Mouse (Mus musculus) kidney, postnatal 0 days (tissue): ENCODE data around the gene Slc15a4. TPM values are rescaled to one million over a fixed set of nuclear protein-coding genes. Genes with fewer than 3 reads are reported as not detected.

Experiments
- ATAC-seq: fragments of 200-750 bp; cut with Nextera tagmentation; replicated peaks from 2 replicates; pipeline ENCODE4 v1.8.0; 2017; ENCODE audit warnings: low read depth, moderate number of reproducible peaks, moderate TSS enrichment, moderate library complexity; ENCODE audit not compliant: low FRiP score
- DNase-seq: peaks from one replicate; pipeline ENCODE4 v3.0.0-alpha.2; 2016; ENCODE audit warnings: low spot score
- H3K27ac ChIP-seq: fragments of 300-500 bp; sonication (generic); 2 replicates; pipeline ENCODE4 v1.5.1; 2014; ENCODE audit warnings: mild to moderate bottlenecking
- H3K27me3 ChIP-seq: fragments of 300-500 bp; sonication (generic); 2 replicates; pipeline ENCODE4 v1.6.1; 2014; ENCODE audit warnings: low read length, mixed read lengths; ENCODE audit not compliant: insufficient read depth
- H3K36me3 ChIP-seq: fragments of 300-500 bp; sonication (generic); 2 replicates; pipeline ENCODE4 v1.6.1; 2014; ENCODE audit warnings: low read length, mixed read lengths; ENCODE audit not compliant: insufficient read depth
- H3K4me1 ChIP-seq: fragments of 300-500 bp; sonication (generic); replicated peaks from 2 replicates; pipeline ENCODE4 v1.6.1; 2014; ENCODE audit warnings: antibody characterized with exemption, low read length, mixed read lengths; ENCODE audit not compliant: insufficient read depth
- H3K4me2 ChIP-seq: fragments of 300-500 bp; sonication (generic); 2 replicates; pipeline ENCODE4 v1.6.1; 2014; ENCODE audit warnings: mild to moderate bottlenecking, low read length, moderate library complexity, mixed read lengths
- H3K4me3 ChIP-seq: fragments of 300-500 bp; sonication (generic); replicated peaks from 2 replicates; pipeline ENCODE4 v1.5.1; 2014; ENCODE audit warnings: low read depth, low read length
- H3K9ac ChIP-seq: fragments of 300-500 bp; sonication (generic); 2 replicates; pipeline ENCODE4 v1.6.1; 2014; ENCODE audit warnings: low read depth, low read length
- H3K9me3 ChIP-seq: fragments of 300-500 bp; sonication (generic); replicated peaks from 2 replicates; pipeline ENCODE4 v1.6.1; 2016; ENCODE audit warnings: low read length, inconsistent platforms, mixed read lengths
- CTCF ChIP-seq: IDR thresholded peaks from 2 replicates; pipeline ENCODE4 v1.5.1; 2016; ENCODE audit warnings: antibody characterized with exemption, low read depth, mild to moderate bottlenecking, moderate library complexity
- WGBS: fragments of 180-500 bp; shearing (Covaris S2); extraction: QIAGEN DNeasy Blood & Tissue Kit; methylation state at CpG from one replicate; pipeline ENCODE4 v1.1.7; 2014; 5-methylcytosine and 5-hydroxymethylcytosine counted together
- polyA plus RNA-seq: library from polyadenylated mRNA; unstranded; fragments of >200 nt; fragmentation: Nextera tagmentation; extraction: Ambion mirVana; gene quantifications from 2 replicates; pipeline ENCODE4 v1.2.1, GENCODE M21; 2015

Slc15a4 gene
- polyA plus RNA-seq, 1 experiment from 2014 or later: 15.4 TPM

- Histone ChIP-seq H3K36me3 (no peaks in the 10 kb centered on the region), H3K27me3 (no peaks in the 10 kb centered on the region), H3K4me1 (no peaks in the 10 kb centered on the region), H3K4me3 (no peak overlapping the region), H3K9me3 (no peaks in the 10 kb centered on the region), H3K9ac (no peak overlapping the region), H3K4me2 (no peak overlapping the region), H3K27ac (no peak overlapping the region)
- DNase-seq: no peak
- ATAC-seq: no peak
- WGBS: 86% methylated on average over 13 of the region's 13 CpGs
- TF ChIP-seq CTCF: no peak
These were observed 6.9 kb upstream of the Slc15a4 start for GRCm38 (mm10) chr5:127639635-127640034.

- ATAC-seq: no peak
- no peak overlapping the region for H3K27ac ChIP-seq
- H3K4me1 ChIP-seq: no peaks in the 10 kb centered on the region
- no peak overlapping the region for H3K4me3 ChIP-seq
- H3K36me3 ChIP-seq: no peaks in the 10 kb centered on the region
- H3K9ac ChIP-seq: no peak overlapping the region
- TF ChIP-seq CTCF: no peak
- no peak for DNase-seq
- H3K9me3 ChIP-seq: no peaks in the 10 kb centered on the region
- no peaks in the 10 kb centered on the region for H3K27me3 ChIP-seq
- no peak overlapping the region for H3K4me2 ChIP-seq
- WGBS: 88% methylated on average over 6 of the region's 6 CpGs
These were observed 6.4 kb upstream of the Slc15a4 start for GRCm38 (mm10) chr5:127639067-127639605.

- H3K27ac ChIP-seq: no peak overlapping the region
- H3K27me3 ChIP-seq: no peaks in the 10 kb centered on the region
- TF ChIP-seq CTCF: no peak
- no peak overlapping the region for H3K9ac ChIP-seq
- H3K4me2 ChIP-seq: no peak overlapping the region
- no peaks in the 10 kb centered on the region for H3K4me1 ChIP-seq
- no peaks in the 10 kb centered on the region for H3K36me3 ChIP-seq
- no peak overlapping the region for H3K4me3 ChIP-seq
- no peaks in the 10 kb centered on the region for H3K9me3 ChIP-seq
- WGBS: 77% methylated on average over 2 of the region's 2 CpGs
- DNase-seq (no peak), ATAC-seq (no peak)
These were observed 5.5 kb upstream of the Slc15a4 start for GRCm38 (mm10) chr5:127638177-127638576.

- Histone ChIP-seq H3K27me3 (no peaks in the 10 kb centered on the region), H3K9ac (no peak overlapping the region), H3K4me1 (no peaks in the 10 kb centered on the region), H3K4me3 (no peak overlapping the region), H3K27ac (no peak overlapping the region), H3K36me3 (no peaks in the 10 kb centered on the region), H3K9me3 (no peaks in the 10 kb centered on the region), H3K4me2 (no peak overlapping the region)
- TF ChIP-seq CTCF: no peak
- 59% methylated on average over 4 of the region's 4 CpGs for WGBS
- DNase-seq: no peak
- no peak for ATAC-seq
These were observed 4.9 kb upstream of the Slc15a4 start for GRCm38 (mm10) chr5:127637622-127638021.

GRCm38 (mm10) chr5:127633666-127634065 lies 969 bp upstream of the Slc15a4 start:
- no peaks in the 10 kb centered on the region for H3K27me3 ChIP-seq
- 84% methylated on average over 7 of the region's 7 CpGs for WGBS
- no peak for TF ChIP-seq CTCF
- H3K4me1 ChIP-seq: no peaks in the 10 kb centered on the region
- H3K4me3 ChIP-seq: no peak overlapping the region
- DNase-seq (no peak), ATAC-seq (no peak)
- no peaks in the 10 kb centered on the region for H3K9me3 ChIP-seq
- H3K36me3 ChIP-seq: no peaks in the 10 kb centered on the region
- H3K27ac ChIP-seq: no peak overlapping the region
- no peak overlapping the region for H3K9ac ChIP-seq
- no peak overlapping the region for H3K4me2 ChIP-seq

GRCm38 (mm10) chr5:127633188-127633587 lies 491 bp upstream of the Slc15a4 start:
- Histone ChIP-seq H3K4me3 (peak overlapping the region; percentile 32), H3K4me1 (no peaks in the 10 kb centered on the region), H3K36me3 (no peaks in the 10 kb centered on the region), H3K9ac (no peak overlapping the region), H3K27me3 (no peaks in the 10 kb centered on the region), H3K9me3 (no peaks in the 10 kb centered on the region), H3K4me2 (peak overlapping the region; percentile 77), H3K27ac (no peak overlapping the region)
- 19% methylated on average over 4 of the region's 4 CpGs for WGBS
- DNase-seq (no peak), ATAC-seq (no peak)
- no peak for TF ChIP-seq CTCF

- ATAC-seq (no peak), DNase-seq (no peak)
- no peaks in the 10 kb centered on the region for H3K27me3 ChIP-seq
- TF ChIP-seq CTCF: no peak
- 14% methylated on average over 5 of the region's 5 CpGs for WGBS
- no peak overlapping the region for H3K9ac ChIP-seq
- H3K4me3 ChIP-seq: peak overlapping the region; percentile 32; the same call in 1 of the 2 replicates
- no peak overlapping the region for H3K27ac ChIP-seq
- H3K9me3 ChIP-seq: no peaks in the 10 kb centered on the region
- no peaks in the 10 kb centered on the region for H3K4me1 ChIP-seq
- H3K4me2 ChIP-seq: peak overlapping the region; percentile 77
- no peaks in the 10 kb centered on the region for H3K36me3 ChIP-seq
These were observed 1.0 kb downstream of the Slc15a4 start for GRCm38 (mm10) chr5:127631671-127632070.
